Mouse (Mus musculus) heart, adult 2 months (tissue): ENCODE measurements at regions not wholly inside any gene's neighbourhood (a gene's known extent, or its start where the extent isn't known, plus 50 kb on each side); places are given as distances from the start of the nearest gene placed in this dataset.

Source experiments
- DNase-seq, 2 experiments: peaks; one replicate each; pipeline ENCODE4 v3.0.0; 2021
- H3K27ac ChIP-seq: fragments of 200-600 bp; 2 replicates; pipeline ENCODE4 v1.8.1; 2022
- H3K27me3 ChIP-seq: fragments of 200-500 bp; 2 replicates; pipeline ENCODE4 v1.6.1; 2012; ENCODE audit warnings: mild to moderate bottlenecking, low read length, inconsistent platforms, mixed read lengths; ENCODE audit not compliant: control insufficient read depth, insufficient read depth
- H3K36me3 ChIP-seq: fragments of 200-500 bp; 2 replicates; pipeline ENCODE4 v1.6.1; 2012; ENCODE audit warnings: low read length, inconsistent platforms; ENCODE audit not compliant: control insufficient read depth, insufficient read depth
- H3K4me1 ChIP-seq: fragments of 200-500 bp; 2 replicates; pipeline ENCODE4 v1.6.1; 2011; ENCODE audit warnings: low read length; ENCODE audit not compliant: control insufficient read depth, insufficient read depth
- H3K4me3 ChIP-seq: fragments of 200-600 bp; 2 replicates; pipeline ENCODE4 v1.8.1; 2022
- H3K79me2 ChIP-seq: fragments of 200-500 bp; replicated peaks from 2 replicates; pipeline ENCODE4 v1.6.1; 2012; ENCODE audit warnings: mild to moderate bottlenecking, inconsistent platforms, low read length, moderate library complexity, mixed read lengths; ENCODE audit not compliant: control insufficient read depth, insufficient read depth
- H3K9ac ChIP-seq: fragments of 200-500 bp; 2 replicates; pipeline ENCODE4 v1.6.1; 2012; ENCODE audit warnings: low read depth, mild to moderate bottlenecking, control low read depth, inconsistent platforms, low read length, mixed read lengths
- CTCF ChIP-seq: fragments of 200-600 bp; IDR thresholded peaks from 2 replicates; pipeline ENCODE4 v1.8.1; 2022; ENCODE audit warnings: antibody characterized with exemption, mild to moderate bottlenecking, moderate library complexity
- EP300 ChIP-seq: fragments of 200-500 bp; IDR thresholded peaks from 2 replicates; pipeline ENCODE4 v1.6.1; 2011; ENCODE audit warnings: low read depth, low read length, control low read depth; ENCODE audit not compliant: insufficient read depth
- POLR2A ChIP-seq: fragments of 200-500 bp; IDR thresholded peaks from 2 replicates; pipeline ENCODE4 v1.6.1; 2011; ENCODE audit warnings: mild to moderate bottlenecking, low read depth, low read length, control low read depth; ENCODE audit not compliant: insufficient read depth
- WGBS: fragments of 180-500 bp; shearing (Covaris S2); methylation state at CpG from one replicate; pipeline ENCODE4 v1.1.7; 2018; 5-methylcytosine and 5-hydroxymethylcytosine counted together
- intact Hi-C: fragments of 180-260 bp; cut with DNase I; formaldehyde crosslinking; loops from one replicate; pipeline ENCODE4 v1.15.1; 2025

DNA sequence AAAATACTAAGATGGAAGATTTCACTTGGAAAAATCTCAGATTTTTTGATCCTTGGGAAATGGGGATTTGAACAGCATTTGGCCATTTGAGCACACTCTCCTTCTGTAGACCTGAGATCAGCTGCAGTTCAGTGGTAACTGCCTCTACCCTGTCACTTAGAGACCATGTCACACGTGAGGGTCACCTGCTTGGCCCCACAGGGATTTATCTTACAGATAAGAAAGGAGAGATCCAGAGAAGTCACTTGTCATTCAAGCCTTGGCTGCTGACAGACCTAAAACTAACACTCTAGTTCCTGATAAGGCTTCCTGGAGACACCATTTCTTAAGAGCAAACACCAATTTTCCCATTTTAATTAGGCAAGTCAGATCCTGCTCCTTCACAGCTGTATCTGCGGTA lies 270.2 kb downstream of the Epha4 start:
- no peak for DNase-seq
- no peaks in the 10 kb centered on the region for H3K27me3 ChIP-seq
- no peaks in the 10 kb centered on the region for H3K36me3 ChIP-seq
- no peaks in the 10 kb centered on the region for H3K79me2 ChIP-seq
- no peak overlapping the region for H3K4me3 ChIP-seq
- WGBS: 17% methylated on average over 2 of the region's 2 CpGs
- intact Hi-C loops: no loop called here
- H3K4me1 ChIP-seq: no peaks in the 10 kb centered on the region
- H3K27ac ChIP-seq: no peak overlapping the region
- TF ChIP-seq POLR2A: no peak
- no peak for TF ChIP-seq EP300
- TF ChIP-seq CTCF: no peak
- H3K9ac ChIP-seq: no peak overlapping the region

DNA sequence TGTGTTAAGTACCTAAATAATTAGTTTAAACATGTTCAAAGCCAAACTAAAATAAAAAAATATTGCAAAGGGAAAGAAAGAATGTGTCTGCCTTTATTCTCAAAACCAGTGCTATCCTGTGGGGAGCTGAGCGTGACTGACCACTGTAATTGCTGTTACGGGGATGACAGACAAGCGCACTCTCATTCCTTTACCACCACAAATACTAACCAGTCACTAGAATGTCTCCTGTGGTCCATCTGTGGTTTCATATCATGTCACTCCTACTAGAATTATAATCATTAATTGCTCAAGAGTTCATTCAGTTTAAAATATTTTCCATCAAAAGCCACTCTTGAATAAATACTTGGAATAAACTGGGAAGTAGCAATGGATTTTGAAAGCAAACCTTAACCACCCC lies 268.8 kb downstream of the Epha4 start:
- Histone ChIP-seq H3K27me3 (no peaks in the 10 kb centered on the region), H3K27ac (no peak overlapping the region), H3K9ac (no peak overlapping the region), H3K36me3 (no peaks in the 10 kb centered on the region), H3K4me3 (no peak overlapping the region), H3K4me1 (no peaks in the 10 kb centered on the region), H3K79me2 (no peaks in the 10 kb centered on the region)
- 96% methylated on average over 3 of the region's 3 CpGs for WGBS
- DNase-seq: no peak
- TF ChIP-seq POLR2A (no peak), EP300 (no peak), CTCF (no peak)
- intact Hi-C loops: no loop called here

DNA sequence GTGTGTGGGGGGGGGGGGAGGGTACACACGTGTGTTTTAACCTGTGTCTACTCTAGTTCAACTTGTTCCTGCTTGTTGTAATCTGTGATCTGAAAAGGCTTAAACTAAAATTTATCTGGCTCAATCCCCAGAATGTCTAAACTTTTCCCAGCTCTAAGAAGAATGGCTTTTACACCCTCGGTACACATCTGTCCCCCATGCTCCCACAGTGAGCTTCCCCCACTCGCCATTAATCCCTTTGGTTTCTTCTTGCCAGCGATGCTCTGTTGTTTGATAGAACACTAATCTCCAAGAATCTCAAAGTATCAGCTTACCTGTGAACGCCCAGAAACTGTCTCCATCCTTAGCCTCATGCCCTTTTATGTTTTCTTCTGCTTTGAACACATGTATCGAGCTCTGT lies 260.6 kb downstream of the Epha4 start:
- no peak for DNase-seq
- no peak overlapping the region for H3K4me3 ChIP-seq
- no peaks in the 10 kb centered on the region for H3K27me3 ChIP-seq
- H3K9ac ChIP-seq: no peak overlapping the region
- no peak for TF ChIP-seq POLR2A
- no peaks in the 10 kb centered on the region for H3K79me2 ChIP-seq
- H3K36me3 ChIP-seq: no peaks in the 10 kb centered on the region
- WGBS: 83% methylated on average over 6 of the region's 6 CpGs
- no peak overlapping the region for H3K27ac ChIP-seq
- no peaks in the 10 kb centered on the region for H3K4me1 ChIP-seq
- intact Hi-C loops: no loop called here

DNA sequence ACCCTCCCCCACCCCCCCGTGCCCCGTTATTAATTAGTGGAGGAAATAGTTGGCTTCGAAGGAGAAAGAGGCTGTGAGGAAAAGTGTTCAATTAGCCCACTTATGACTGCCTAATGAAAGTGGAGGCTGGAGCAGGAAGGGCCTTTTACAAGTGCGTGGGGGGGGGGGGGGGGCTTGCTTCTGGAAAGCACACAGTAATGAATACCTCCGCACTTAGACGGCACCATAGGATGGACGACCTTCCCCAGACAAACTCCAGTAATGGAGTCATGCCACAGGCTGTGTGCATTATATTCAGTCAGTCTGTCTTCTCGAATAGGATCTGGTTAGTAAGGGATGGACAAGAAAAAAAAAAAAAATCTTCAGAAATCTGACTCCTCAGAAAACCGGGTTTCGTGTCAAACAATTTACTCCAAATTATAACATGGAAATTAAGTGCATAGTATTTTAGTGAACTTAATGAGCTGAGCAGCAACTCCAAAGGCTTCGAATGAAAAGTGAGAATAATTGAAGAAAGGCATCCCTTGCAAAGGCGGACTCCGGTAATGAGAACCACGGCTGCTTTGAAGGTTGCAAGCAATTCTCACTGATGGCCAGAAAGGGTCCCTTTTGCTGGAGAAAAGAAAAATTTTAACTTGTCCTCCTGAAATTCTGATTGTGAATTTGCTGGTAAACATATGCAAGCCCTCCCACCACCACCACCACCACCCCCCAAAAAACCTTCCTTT lies 258.6 kb downstream of the Epha4 start:
- TF ChIP-seq CTCF: no peak
- TF ChIP-seq EP300: no peak
- no peak for TF ChIP-seq POLR2A
- WGBS: 84% methylated on average over 14 of the region's 14 CpGs
- intact Hi-C loops: no loop called here
- DNase-seq: no peak
- Histone ChIP-seq H3K36me3 (no peaks in the 10 kb centered on the region), H3K4me3 (no peak overlapping the region), H3K79me2 (no peaks in the 10 kb centered on the region), H3K9ac (no peak overlapping the region), H3K27ac (no peak overlapping the region), H3K4me1 (no peaks in the 10 kb centered on the region), H3K27me3 (no peaks in the 10 kb centered on the region)

DNA sequence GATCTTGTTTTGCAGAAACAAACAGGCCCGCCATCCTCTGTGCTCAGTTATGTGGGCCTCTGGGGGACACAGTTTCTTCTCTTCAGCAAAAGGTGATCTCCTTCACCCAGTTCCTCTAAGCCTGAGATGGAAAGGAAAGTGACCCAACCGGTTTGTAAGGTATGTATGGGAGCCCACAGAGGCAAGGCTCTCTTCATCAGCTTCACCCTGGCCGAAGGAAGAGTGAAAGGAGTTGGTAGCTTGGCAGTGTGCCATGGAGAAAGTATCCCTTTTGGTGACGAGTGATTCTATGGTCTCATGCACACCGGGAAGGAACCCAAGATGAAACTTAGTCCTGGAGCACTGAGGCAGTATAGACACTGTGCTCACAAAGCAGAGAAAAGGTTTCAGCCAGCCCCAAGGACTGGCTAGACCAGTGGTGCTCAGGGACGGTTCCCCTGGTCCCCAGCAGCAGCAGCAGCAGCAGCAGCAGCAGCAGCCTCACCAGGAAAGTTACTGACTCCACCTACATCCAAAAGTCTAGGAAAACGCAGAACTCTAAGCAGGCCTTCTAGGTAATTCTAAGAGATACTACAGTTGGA lies 256.1 kb downstream of the Epha4 start:
- no peaks in the 10 kb centered on the region for H3K4me1 ChIP-seq
- TF ChIP-seq POLR2A (no peak), CTCF (no peak), EP300 (no peak)
- H3K27ac ChIP-seq: no peak overlapping the region
- intact Hi-C loops: no loop called here
- no peaks in the 10 kb centered on the region for H3K79me2 ChIP-seq
- DNase-seq: no peak
- H3K4me3 ChIP-seq: no peak overlapping the region
- no peaks in the 10 kb centered on the region for H3K36me3 ChIP-seq
- no peaks in the 10 kb centered on the region for H3K27me3 ChIP-seq
- WGBS: 61% methylated on average over 7 of the region's 7 CpGs
- no peak overlapping the region for H3K9ac ChIP-seq

DNA sequence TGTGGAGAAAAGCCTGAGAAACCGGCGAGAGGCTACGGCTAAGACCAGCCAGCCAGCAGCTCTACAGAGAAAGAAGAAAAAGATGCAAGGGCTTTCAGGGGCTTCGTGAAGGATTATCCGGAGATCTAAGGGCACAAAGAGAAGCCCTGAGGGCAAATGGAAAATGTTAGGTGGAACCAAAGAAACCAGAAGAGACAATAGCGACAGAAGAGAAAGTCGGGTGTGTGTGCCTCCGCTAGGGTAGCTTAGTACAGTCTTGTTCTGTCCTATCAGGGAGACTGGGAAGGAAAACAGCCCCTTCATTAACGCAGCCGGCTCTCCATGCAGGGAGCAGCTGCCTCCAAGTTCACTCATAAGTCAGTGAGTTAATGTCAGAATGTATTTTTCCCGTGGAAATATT lies 255.1 kb downstream of the Epha4 start:
- Histone ChIP-seq H3K4me3 (no peak overlapping the region), H3K27ac (no peak overlapping the region), H3K36me3 (no peaks in the 10 kb centered on the region), H3K27me3 (no peaks in the 10 kb centered on the region), H3K4me1 (no peaks in the 10 kb centered on the region), H3K9ac (no peak overlapping the region), H3K79me2 (no peaks in the 10 kb centered on the region)
- DNase-seq: no peak
- intact Hi-C loops: no loop called here
- 77% methylated on average over 11 of the region's 11 CpGs for WGBS
- TF ChIP-seq EP300: no peak
- no peak for TF ChIP-seq CTCF
- no peak for TF ChIP-seq POLR2A
